Comparison of ENCODE assay signal across 16 mouse cellular contexts in genomic region chr10:94225026-94225750, GRCm38 (mm10). TPM values are rescaled to one million over a fixed set of nuclear protein-coding genes. Genes with fewer than 3 reads are reported as not detected.
A peak's percentile ranks its signal among the peaks of the same experiment; 100 is the strongest.
DNase-seq lines count a peak whose midpoint lies in the region; ATAC-seq lines count a peak whose summit lies in the region.
"Had no signal": no experiment of that assay in that cellular context is flagged by ENCODE, and none has a peak within 500 bp of the region (broad histone marks: within the 10 kb centered on the region; RNA-seq: fewer than 3 reads in every experiment).

No protein-coding gene starts in this region.

- peaks cover 7% of the 10 kb centered on the region for H3K4me1 ChIP-seq in hindbrain, embryonic 10.5 days (replicated peaks)
- H3K4me1 ChIP-seq in hindbrain, embryonic 14.5 days (replicated peaks; ENCODE audit: control insufficient read depth, insufficient read depth, low read length), result no peaks in the 10 kb centered on the region
- H3K4me1 ChIP-seq in embryonic facial prominence, embryonic 10.5 days, result peaks cover 2% of the 10 kb centered on the region; the same call in 1 of the 2 replicates
- H3K4me1 ChIP-seq in neural tube, embryonic 15.5 days, result peaks cover 3% of the 10 kb centered on the region
- peaks cover 2% of the 10 kb centered on the region for H3K4me1 ChIP-seq in hindbrain, embryonic 12.5 days
- H3K4me1 ChIP-seq: kidney, embryonic 15.5 days had no signal

- DNase-seq in hindbrain, embryonic 10.5 days (ENCODE audit: low spot score), result peak; percentile 12
- no peak for DNase-seq in hindbrain, embryonic 14.5 days (ENCODE audit: low spot score)
- DNase-seq in 3134 (ENCODE audit: extremely low read depth, insufficient read length, low spot score) (peak; percentile 41), ES-CJ7 (ENCODE audit: low read depth, low spot score) (peak; percentile 32)
- peak; percentile 25 for DNase-seq in embryonic facial prominence, embryonic 10.5 days (ENCODE audit: low spot score)
- DNase-seq: adrenal gland, postnatal 14 days; cerebellum, adult 9-11 months; gastrocnemius, postnatal 14 days; heart, postnatal 36 days had no signal

- peaks cover 30% of the 10 kb centered on the region for H3K36me3 ChIP-seq in hindbrain, embryonic 10.5 days
- H3K36me3 ChIP-seq in hindbrain, embryonic 14.5 days (replicated peaks; ENCODE audit: control insufficient read depth, insufficient read depth), result peaks cover 13% of the 10 kb centered on the region
- peaks cover 24% of the 10 kb centered on the region for H3K36me3 ChIP-seq in embryonic facial prominence, embryonic 10.5 days (replicated peaks)
- peaks cover 16% of the 10 kb centered on the region for H3K36me3 ChIP-seq in neural tube, embryonic 15.5 days
- peaks cover 8% of the 10 kb centered on the region for H3K36me3 ChIP-seq in hindbrain, embryonic 12.5 days

- ATAC-seq in hindbrain, embryonic 14.5 days (ENCODE audit: low FRiP score), result no peak
- ATAC-seq in erythroid progenitor cell, adult 5-6 weeks (replicated peaks; ENCODE audit: low FRiP score, poor library complexity, severe bottlenecking), result no peak
- no peak for ATAC-seq in neural tube, embryonic 15.5 days (ENCODE audit: low FRiP score)
- no peak for ATAC-seq in hindbrain, embryonic 12.5 days (ENCODE audit: low FRiP score)

- H3K27me3 ChIP-seq in hindbrain, embryonic 10.5 days (ENCODE audit: insufficient read depth, poor library complexity, severe bottlenecking), result no peaks in the 10 kb centered on the region
- H3K27me3 ChIP-seq in hindbrain, embryonic 14.5 days (ENCODE audit: control insufficient read depth, insufficient read depth, low read length), result no peaks in the 10 kb centered on the region
- H3K27me3 ChIP-seq in embryonic facial prominence, embryonic 10.5 days (replicated peaks; ENCODE audit: low read depth, poor library complexity, severe bottlenecking), result no peaks in the 10 kb centered on the region
- no peaks in the 10 kb centered on the region for H3K27me3 ChIP-seq in neural tube, embryonic 15.5 days (replicated peaks)
- H3K27me3 ChIP-seq in hindbrain, embryonic 12.5 days, result no peaks in the 10 kb centered on the region
- H3K27me3 ChIP-seq: kidney, embryonic 15.5 days had no signal

- no peak overlapping the region for H3K4me2 ChIP-seq in hindbrain, embryonic 14.5 days (replicated peaks)
- no peak overlapping the region for H3K4me2 ChIP-seq in neural tube, embryonic 15.5 days
- no peak overlapping the region for H3K4me2 ChIP-seq in hindbrain, embryonic 12.5 days (replicated peaks)
- H3K4me2 ChIP-seq: kidney, embryonic 15.5 days had no signal

- peaks cover 10% of the 10 kb centered on the region; the same call in 1 of the 2 replicates for H3K9me3 ChIP-seq in hindbrain, embryonic 10.5 days
- no peaks in the 10 kb centered on the region for H3K9me3 ChIP-seq in hindbrain, embryonic 14.5 days (ENCODE audit: control insufficient read depth, low read length)
- H3K9me3 ChIP-seq in embryonic facial prominence, embryonic 10.5 days, result no peaks in the 10 kb centered on the region
- H3K9me3 ChIP-seq in neural tube, embryonic 15.5 days (replicated peaks), result no peaks in the 10 kb centered on the region
- no peaks in the 10 kb centered on the region; the same call in 1 of the 2 replicates for H3K9me3 ChIP-seq in hindbrain, embryonic 12.5 days (replicated peaks)
- H3K9me3 ChIP-seq: G1E; limb, embryonic 10.5 days had no signal

- no peak overlapping the region for H3K4me3 ChIP-seq in hindbrain, embryonic 10.5 days
- no peak overlapping the region for H3K4me3 ChIP-seq in hindbrain, embryonic 14.5 days (replicated peaks; ENCODE audit: low read length)
- no peak overlapping the region for H3K4me3 ChIP-seq in embryonic facial prominence, embryonic 10.5 days
- no peak overlapping the region for H3K4me3 ChIP-seq in neural tube, embryonic 15.5 days (replicated peaks)
- H3K4me3 ChIP-seq in hindbrain, embryonic 12.5 days, result no peak overlapping the region
- H3K4me3 ChIP-seq: erythroblast, embryonic 14.5 days; kidney, embryonic 15.5 days; limb, embryonic 10.5 days had no signal

- no peak overlapping the region for H3K27ac ChIP-seq in hindbrain, embryonic 10.5 days
- no peak overlapping the region for H3K27ac ChIP-seq in hindbrain, embryonic 14.5 days
- no peak overlapping the region for H3K27ac ChIP-seq in embryonic facial prominence, embryonic 10.5 days (replicated peaks)
- no peak overlapping the region for H3K27ac ChIP-seq in neural tube, embryonic 15.5 days (replicated peaks)
- no peak overlapping the region for H3K27ac ChIP-seq in hindbrain, embryonic 12.5 days
- H3K27ac ChIP-seq: kidney, embryonic 15.5 days; limb, embryonic 10.5 days had no signal

- WGBS in hindbrain, embryonic 10.5 days, result 82% methylated on average over 6 of the region's 6 CpGs
- 86% methylated on average over 6 of the region's 6 CpGs for WGBS in hindbrain, embryonic 14.5 days
- WGBS in embryonic facial prominence, embryonic 10.5 days, result 80% methylated on average over 6 of the region's 6 CpGs
- WGBS in neural tube, embryonic 15.5 days, result 78% methylated on average over 6 of the region's 6 CpGs
- WGBS in hindbrain, embryonic 12.5 days, result 81% methylated on average over 6 of the region's 6 CpGs

- no peak overlapping the region for H3K9ac ChIP-seq in hindbrain, embryonic 14.5 days
- no peak overlapping the region for H3K9ac ChIP-seq in neural tube, embryonic 15.5 days (replicated peaks)
- H3K9ac ChIP-seq in hindbrain, embryonic 12.5 days, result no peak overlapping the region
- H3K9ac ChIP-seq: kidney, embryonic 15.5 days had no signal

RNA-seq across cellular contexts. Expression of gene Ndufa12, which starts 26.7 kb away (rescaled TPM):
- polyA plus RNA-seq in hindbrain, embryonic 10.5 days (2016; fragmentation: Nextera tagmentation; extraction: Ambion mirVana), result 581 and 616 TPM in 2 replicates
- 424 and 441 TPM in 2 replicates for polyA plus RNA-seq in hindbrain, embryonic 14.5 days (2014; fragmentation: Nextera tagmentation; extraction: Ambion mirVana)
- polyA plus RNA-seq in embryonic facial prominence, embryonic 10.5 days (2016; fragmentation: Nextera tagmentation; extraction: Ambion mirVana), result 539 and 546 TPM in 2 replicates
- total RNA-seq in erythroid progenitor cell, adult 5-6 weeks (2015; ENCODE audit: low replicate concordance), result 33.9 and 44.4 TPM in 2 replicates
- 56.6 and 63.0 TPM in 2 replicates for total RNA-seq in erythroid progenitor cell, adult 5-6 weeks (2017; ENCODE audit: low replicate concordance)
- 358 and 402 TPM in 2 replicates for polyA plus RNA-seq in neural tube, embryonic 15.5 days (2015; fragmentation: Nextera tagmentation; extraction: Ambion mirVana)
- polyA plus RNA-seq in hindbrain, embryonic 12.5 days (2016; fragmentation: Nextera tagmentation; extraction: Ambion mirVana), result 366 and 400 TPM in 2 replicates
